Mouse (Mus musculus) E14TG2a.4 (cell line): ENCODE data around the gene Gm49510.

Experiments
- CTCF ChIP-seq: conservative IDR thresholded peaks from 2 replicates; pipeline ENCODE4 v1.5.1; 2014; ENCODE audit warnings: low read length
- POU5F1 ChIP-seq: IDR thresholded peaks from 2 replicates; pipeline ENCODE4 v1.6.1; 2014; ENCODE audit warnings: low read length, borderline replicate concordance

DNA sequence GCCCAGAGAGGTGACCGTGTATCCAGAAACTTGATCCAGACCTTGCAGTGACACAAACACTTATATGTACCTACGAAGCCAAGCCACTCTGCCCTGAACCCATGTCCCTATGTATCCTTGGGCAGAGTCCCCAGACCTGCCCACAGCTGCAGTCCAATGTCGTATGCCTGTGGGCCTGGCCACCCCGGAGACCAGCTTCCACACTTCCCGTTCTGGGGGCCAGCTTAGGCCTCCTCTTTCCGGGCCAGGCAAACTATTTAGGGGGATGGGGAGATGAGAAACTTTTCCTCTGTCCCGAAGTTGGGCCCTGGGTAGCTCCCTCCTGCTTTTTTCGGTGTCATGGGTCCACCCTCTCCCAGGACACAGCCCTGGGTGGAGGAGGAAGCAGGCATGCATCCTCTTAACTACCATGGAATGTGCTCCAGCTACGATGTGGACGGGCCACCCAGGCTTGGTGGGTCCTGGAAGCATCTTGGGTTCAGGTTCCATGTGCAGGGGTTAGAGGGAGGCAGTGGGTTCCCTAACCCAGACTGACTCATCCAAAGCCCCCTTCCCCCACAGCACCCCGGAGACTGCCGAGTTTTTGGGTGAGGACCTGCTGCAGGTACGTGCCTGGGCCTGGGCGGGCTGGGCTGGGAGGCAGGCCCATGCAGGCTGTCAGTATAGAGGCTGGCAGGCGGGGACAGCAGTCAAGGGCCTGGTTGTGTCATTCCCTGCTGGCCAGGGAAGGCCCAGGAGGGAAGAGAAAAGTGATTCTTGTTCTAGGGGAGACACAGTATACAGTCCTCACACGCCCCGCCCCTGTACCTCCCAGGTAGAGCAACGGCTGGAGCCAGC is 1.3 kb downstream of the Gm49510 start:
- TF ChIP-seq CTCF, result no peak
- TF ChIP-seq POU5F1, result no peak
